Mouse (Mus musculus) naive thymus-derived CD4-positive, alpha-beta T cell, adult 2 months (primary cell): Measurements from ENCODE around the gene Glb1l.

Experiments used
- DNase-seq: peaks from one replicate; pipeline ENCODE4 v3.0.0-alpha.2; 2011; ENCODE audit warnings: low read depth

Gene Glb1l

GRCm38 (mm10) chr1:75231224-75231623 lies 20.6 kb upstream of the Glb1l start:
- no peak for DNase-seq

GRCm38 (mm10) chr1:75230335-75230994 lies 19.9 kb upstream of the Glb1l start:
- DNase-seq: no peak

GRCm38 (mm10) chr1:75229158-75229557 lies 18.5 kb upstream of the Glb1l start:
- DNase-seq: no peak

- DNase-seq: no peak
Measured at GRCm38 (mm10) chr1:75227653-75228052, 17.0 kb upstream of the Glb1l start.

- DNase-seq: no peak
Measured at GRCm38 (mm10) chr1:75226138-75226537, 15.5 kb upstream of the Glb1l start.

GRCm38 (mm10) chr1:75225473-75225872 lies 14.9 kb upstream of the Glb1l start:
- peak; percentile 49 for DNase-seq

GRCm38 (mm10) chr1:75223532-75223931 lies 12.9 kb upstream of the Glb1l start:
- DNase-seq: peak; percentile 47

GRCm38 (mm10) chr1:75222926-75223325 lies 12.3 kb upstream of the Glb1l start:
- DNase-seq: peak; percentile 72

GRCm38 (mm10) chr1:75221538-75221937 lies 10.9 kb upstream of the Glb1l start:
- no peak for DNase-seq

GRCm38 (mm10) chr1:75219531-75219930 lies 8.9 kb upstream of the Glb1l start, which contains the start of gene Tuba4a:
Tuba4a (minus strand) TSS chr1:75219865.
- DNase-seq: no peak

- DNase-seq: peak; percentile 99
Measured at GRCm38 (mm10) chr1:75219078-75219477, 8.5 kb upstream of the Glb1l start.

- DNase-seq: peak; percentile 75
Measured at GRCm38 (mm10) chr1:75218227-75219001, 7.8 kb upstream of the Glb1l start.

GRCm38 (mm10) chr1:75217893-75218226 lies 7.2 kb upstream of the Glb1l start:
- DNase-seq: no peak

- DNase-seq: peak; percentile 63
Measured at GRCm38 (mm10) chr1:75216797-75217585, 6.4 kb upstream of the Glb1l start.

GRCm38 (mm10) chr1:75215785-75216184 lies 5.2 kb upstream of the Glb1l start:
- DNase-seq: peak; percentile 13

GRCm38 (mm10) chr1:75214886-75215285 lies 4.3 kb upstream of the Glb1l start:
- DNase-seq: no peak

- DNase-seq: peak; percentile 19
Measured at GRCm38 (mm10) chr1:75214442-75214841, 3.8 kb upstream of the Glb1l start.

- peak; percentile 55 for DNase-seq
Measured at GRCm38 (mm10) chr1:75213096-75213495, 2.5 kb upstream of the Glb1l start.

GRCm38 (mm10) chr1:75212542-75212941 lies 1.9 kb upstream of the Glb1l start:
- peak; percentile 10 for DNase-seq

GRCm38 (mm10) chr1:75211141-75211708 lies 612 bp upstream of the Glb1l start:
- DNase-seq: no peak

GRCm38 (mm10) chr1:75208967-75209678 lies 1.5 kb downstream of the Glb1l start:
- DNase-seq: peak; percentile 34

- no peak for DNase-seq
Measured at GRCm38 (mm10) chr1:75201236-75201635, 9.4 kb downstream of the Glb1l start.
